Mouse (Mus musculus): ENCODE measurements around the gene Fam111a.

Gene Fam111a

DNA sequence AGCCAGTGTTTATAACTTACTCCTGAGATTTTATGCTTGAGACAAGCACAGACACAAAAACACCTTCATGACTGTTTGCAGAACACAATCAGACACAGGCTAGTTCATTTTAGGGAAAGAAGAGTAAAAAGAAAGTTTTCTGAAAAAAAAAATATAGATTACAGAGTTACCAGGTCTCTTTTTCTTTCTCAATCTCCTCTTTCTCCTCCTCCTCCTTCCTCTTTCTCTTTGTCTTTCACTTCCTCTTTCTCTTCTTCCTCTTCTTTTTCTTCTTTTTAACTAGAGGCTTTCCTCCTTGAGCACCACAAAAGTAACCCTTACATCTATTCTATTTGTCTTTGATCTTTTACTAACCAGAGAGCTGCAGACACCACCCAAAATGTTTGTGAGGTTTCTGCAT, 18.7 kb downstream of the Fam111a start:
- no peak for DNase-seq (ENCODE audit: low spot score)

DNA sequence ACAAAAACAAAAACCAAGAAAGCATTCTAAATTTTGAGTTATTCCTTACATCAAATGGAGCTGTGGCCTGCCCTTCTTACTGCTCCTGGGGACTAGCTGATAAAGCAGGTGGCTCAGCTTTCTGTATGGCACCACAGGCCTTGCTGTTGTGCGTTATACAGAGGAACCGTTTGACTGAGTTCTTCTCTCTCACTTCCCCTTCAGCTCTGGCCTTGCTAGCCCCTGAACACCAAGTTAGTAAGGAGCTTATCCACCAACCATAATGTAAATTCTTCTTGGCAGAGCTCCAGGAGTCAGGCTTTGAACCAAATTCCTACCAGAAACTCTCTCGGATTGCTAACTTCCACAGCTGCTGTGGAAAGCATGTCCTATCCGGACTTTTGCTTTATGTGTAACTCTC, 21.5 kb downstream of the Fam111a start:
- DNase-seq (ENCODE audit: low spot score): no peak

DNA sequence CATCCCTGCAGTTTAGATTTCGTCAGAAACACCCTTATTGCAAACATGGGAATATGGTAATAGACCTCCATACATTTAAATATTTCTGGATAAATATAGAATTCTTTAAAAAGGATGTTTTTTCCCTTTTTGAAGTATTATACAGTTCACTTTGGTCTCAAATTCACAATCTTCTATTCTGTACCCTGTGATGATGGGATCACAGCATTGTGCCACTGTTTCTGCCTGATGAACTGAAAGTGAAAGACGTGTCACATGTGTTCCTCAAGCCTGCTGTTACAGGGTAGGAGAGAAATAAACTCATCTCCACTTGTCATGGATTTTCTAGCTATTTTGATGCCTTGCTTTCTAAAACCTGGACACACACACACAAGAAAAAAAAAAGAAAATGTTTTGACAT, 25.3 kb downstream of the Fam111a start:
- no peak for DNase-seq (ENCODE audit: low spot score)

DNA sequence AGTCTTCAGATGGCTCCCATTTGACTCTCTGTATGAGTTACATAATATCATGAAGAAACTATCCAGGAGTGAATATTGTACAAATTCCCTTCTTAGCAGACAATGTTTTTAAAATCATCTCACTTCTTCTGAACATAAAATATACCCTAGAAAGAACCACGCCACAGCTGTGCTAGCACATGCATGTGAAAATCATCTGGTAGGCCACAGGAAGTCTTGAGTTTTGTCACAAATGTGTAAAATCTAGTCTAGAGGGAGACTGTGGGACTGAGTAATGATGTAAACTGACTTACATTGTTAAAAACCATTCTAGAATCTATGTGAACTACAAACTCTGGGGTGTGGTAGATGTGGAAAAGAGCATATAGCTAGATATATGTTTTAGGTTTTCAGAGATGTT, 26.1 kb downstream of the Fam111a start:
- DNase-seq (ENCODE audit: low spot score): no peak

DNA sequence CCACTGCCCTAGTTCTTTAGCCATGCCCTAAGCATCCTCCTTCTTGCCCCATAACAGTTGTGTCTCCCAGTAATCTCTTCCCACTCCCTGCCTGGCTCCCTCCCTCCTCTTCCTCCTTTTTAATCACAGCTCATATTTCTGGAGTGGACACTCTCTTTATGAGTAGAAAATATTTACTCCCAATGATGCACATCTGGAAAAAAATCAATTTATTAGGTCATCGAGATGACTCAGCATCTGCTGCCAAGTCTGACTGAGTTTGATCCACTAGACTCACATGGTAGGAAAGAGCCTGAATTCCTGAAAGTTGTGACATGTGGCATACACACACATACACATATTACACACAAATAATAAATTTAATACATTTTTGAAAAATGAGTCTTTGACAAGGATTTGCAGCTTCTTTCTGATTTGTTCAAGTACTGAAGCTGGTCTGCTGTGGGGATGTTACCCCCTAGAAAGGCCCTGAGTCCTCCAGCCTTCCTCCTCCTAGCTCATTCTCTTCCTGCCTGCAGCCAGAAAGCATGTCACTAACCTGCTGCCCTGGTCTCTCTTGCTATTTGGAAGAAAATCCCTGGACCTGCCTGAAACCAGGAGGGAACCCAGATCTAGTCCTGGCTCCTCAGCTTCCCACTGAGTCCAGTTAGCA, 27.2 kb downstream of the Fam111a start:
- no peak for DNase-seq (ENCODE audit: low spot score)

DNA sequence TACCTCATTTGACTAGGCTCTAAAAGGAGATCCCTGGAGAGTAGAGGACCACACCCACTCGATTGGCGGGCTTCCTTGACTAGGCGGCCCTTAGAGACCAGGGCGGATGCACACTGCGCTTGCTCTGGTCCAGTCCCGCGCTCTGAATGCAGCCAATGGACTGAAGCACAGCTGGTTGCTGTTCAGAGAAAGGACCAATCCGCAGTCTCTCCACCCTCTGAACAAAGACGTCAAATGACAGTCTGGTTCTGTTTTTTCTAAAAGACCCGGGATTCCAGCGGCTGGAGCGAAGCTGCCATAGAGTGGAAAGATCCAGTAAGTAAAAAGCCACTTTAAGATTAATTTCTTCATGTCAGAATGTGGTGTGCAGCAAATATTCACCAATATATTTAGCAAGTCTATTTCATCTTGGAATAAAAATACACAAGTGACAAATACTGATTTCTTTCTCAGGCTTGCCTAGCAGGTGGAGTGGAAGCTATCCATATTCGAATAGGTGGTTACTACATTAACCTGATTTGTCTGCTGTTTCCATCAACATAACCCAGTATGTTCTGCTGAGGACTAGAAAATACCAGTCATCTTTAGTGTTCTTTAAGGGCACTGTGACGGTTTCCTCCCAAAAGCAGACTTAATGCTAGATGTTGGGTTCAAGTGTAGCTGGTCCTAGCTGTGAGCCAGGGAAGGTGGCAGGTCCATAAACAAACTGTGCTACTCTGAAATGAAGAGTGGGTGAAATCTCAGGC, 27.9 kb downstream of the Fam111a start:
- peak; percentile 92 for DNase-seq (ENCODE audit: low spot score)

DNA sequence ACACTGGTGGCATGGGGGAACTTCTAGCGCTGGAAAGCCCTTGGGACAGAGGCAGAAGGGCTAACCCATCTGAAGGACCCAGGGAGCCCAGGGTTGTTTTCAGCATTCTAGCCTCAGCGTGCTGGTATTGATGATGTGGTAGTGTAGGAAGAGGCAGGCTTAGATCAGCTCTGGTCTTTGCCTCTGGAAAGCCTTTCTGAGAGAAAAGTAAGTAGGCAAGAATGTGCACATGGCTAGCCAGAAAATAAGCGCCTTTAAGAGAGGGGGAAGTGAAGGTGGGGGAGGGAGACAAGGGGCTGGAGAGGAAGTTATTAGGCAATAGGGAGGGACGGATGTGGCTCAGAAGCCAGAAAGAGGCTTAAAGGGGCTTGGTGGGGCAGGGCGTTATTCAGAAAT, 28.5 kb downstream of the Fam111a start:
- no peak for DNase-seq (ENCODE audit: low spot score)

DNA sequence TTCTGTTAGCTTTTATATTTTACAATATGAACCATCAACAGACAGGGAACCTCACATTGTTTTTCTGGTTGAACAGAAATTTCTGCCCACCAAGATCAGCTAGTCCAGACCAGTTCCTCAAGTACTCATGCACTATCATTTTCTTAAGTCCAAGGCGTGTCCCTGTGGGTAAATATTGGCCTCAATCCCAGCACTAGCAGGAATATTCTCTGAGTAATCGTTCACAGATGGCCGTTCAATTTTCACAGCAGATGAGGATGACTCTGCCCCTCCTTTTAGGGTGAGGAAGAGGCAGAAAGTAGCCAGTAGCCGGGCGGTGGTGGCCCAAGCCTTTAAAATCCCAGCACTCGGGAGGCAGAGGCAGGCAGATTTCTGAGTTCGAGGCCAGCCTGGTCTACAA, 29.6 kb downstream of the Fam111a start:
- no peak for DNase-seq (ENCODE audit: low spot score)

DNA sequence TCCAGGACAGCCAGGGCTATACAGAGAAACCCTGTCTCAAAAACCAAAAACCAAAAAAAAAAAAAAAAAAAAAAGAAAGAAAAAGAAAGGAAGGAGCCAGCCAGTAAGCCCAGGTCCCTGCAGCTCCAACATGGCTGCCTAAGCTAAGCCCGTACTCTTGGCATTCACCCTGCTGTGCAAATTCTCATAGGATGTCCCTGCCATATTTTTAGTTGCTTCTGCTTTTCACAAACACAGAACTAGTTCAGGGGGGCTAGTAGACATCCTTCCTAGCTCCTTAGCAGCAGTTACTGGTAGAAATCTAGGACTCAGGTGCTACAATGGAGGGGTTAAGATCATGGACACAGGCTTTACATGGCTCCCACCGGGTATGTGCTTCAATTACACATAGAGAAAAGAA, 30.0 kb downstream of the Fam111a start:
- DNase-seq (ENCODE audit: low spot score): no peak

DNA sequence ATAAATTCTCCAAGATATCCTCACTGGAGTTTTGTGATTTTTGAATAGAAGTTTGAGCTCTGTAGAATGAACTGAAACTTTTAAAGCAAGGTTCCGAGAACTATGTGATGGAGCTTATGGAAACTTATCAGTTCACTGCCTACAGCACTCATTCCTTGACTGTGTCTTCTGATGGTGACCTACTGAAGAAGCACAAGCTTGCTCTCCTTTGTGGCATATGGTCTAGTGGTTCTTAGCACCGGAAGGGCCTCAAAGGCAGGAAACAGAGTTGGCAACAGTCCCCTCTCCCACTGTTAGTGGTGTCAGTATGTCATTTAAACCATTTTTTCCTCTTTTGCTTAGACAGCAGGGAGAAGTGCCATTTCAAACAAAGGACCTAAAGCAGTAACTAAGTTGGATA, 31.1 kb downstream of the Fam111a start:
- no peak for DNase-seq (ENCODE audit: low spot score)

DNA sequence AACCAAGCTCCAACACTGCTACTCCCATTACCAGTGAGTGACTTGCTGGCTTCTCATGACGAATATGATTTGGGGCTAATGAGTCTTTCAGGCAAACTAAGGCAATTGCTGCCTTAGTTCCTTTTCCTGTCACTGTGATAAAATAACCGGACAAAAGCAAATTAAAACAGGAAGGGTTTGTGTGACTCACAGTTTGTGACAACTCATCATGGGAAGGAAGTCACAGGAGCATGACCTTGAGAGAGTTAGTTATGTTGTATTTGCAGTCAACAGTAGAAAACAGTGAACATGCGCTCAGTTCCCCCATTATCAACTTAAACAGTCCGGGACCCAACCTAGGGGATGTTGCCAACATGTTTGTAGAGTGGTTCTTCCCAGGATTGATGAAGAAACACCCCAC, 39.8 kb downstream of the Fam111a start:
- DNase-seq (ENCODE audit: low spot score): no peak

DNA sequence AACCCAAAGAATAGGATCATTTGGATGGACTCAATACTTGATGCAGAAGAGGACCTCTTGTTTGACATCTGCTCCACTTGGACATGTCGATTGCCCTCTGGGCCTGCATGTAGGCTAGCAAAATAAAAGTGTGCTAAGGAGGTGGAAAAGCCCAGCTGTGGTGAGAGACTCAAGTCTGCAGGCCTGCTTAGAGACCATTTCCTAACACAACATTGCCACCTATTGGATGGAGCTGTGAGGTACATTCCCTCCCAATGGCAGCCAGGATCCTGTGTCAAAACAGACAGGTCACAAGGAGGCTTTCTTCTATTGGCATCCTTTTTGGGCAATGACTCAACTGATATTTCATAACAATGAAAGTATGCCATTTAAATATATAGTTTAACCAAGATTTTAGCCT, 46.4 kb downstream of the Fam111a start:
- peak; percentile 85 for DNase-seq (ENCODE audit: low spot score)

DNA sequence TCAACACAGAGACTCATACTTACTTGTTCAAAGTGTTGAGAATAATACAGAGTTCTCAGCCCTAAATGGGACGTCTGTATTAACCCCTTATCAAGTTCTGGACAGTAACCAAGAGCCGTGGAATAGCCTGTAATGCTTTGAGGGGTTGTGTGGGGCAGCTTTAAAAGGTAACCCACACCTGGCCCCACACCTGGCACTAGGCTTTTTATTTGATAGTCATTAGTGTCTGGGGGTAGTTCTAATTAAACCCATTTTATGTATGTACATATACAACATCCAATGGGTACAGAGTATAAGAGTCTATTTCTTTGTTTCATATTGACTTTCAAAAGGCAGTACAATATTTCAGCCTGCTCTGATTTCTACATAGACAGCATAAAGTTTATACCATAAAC, 49.6 kb downstream of the Fam111a start:
- no peak for DNase-seq (ENCODE audit: low spot score)

DNA sequence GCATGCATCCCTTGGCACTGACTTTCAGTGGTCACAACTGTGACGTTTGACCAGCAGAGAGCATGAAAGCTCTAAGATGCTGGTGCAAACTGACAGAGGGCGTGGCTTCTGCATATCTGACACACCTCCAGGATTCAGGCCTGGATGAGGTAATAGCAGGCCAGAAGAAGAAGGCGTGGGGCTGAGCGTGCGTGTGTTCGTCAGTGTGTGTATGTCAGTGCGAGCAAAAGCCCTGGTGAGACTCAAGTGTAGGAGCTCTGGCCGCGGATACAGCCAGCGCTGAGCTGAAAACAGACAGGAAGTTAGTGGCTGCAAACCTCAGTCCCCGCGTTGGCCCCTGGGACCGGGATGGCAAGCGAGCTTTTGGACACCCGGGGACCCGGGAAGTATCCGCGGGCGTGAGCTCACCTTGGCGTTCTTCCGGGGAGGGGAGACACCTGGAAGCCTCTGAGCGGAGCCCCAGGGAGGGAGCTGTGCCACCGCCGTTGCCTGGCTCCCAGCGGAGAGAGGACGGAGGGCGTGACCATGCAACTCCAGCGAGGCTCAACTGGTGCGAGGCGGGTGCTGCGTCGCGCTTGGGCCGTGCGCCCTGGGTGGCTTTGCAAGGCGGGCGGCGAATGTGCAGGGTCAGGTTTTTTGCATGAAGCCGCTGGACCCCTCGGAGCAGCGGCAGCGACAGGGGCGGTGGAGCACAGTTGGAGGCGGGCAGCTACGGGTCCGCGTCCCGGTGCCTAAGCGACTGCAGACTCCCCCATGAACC, 50.2 kb downstream of the Fam111a start:
- peak; percentile 85 for DNase-seq (ENCODE audit: low spot score)

DNA sequence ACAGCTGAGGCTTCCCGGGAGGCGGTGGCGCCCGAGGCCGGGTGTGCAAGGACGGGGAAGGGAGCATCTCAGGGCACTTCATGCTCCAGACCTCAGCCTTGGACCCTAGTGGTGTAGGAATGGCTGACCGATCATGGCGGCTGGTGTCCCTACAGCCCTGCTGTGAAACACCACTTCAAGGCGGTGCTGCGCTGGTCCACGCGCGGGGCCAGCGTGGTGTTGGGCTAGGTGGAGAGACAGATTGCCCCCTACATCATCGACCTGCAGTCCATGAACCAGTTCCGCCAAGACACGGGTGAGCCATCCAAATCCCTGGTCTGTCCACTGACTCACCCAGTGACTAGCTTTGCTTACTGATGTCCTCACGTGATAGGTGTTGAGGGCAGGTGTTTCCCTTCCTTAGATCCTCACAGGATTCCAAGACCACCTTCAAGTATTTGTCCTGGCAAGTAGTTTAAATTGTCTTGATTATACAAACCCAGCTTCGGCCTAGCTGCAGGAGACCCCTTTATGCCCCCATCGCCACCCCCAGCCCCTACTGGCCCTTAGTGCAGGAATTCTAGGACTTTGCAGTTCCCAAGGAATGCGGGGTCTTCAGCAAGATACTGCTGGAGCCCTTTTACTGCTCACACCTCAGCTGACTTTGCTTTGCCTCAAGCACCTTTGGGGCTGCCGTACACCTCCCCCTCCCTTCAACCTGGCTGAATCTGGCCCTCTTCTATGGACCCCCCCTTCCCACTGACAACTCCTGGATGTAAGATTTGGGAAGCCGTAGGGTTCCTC, 50.9 kb downstream of the Fam111a start:
- no peak for DNase-seq (ENCODE audit: low spot score)

DNA sequence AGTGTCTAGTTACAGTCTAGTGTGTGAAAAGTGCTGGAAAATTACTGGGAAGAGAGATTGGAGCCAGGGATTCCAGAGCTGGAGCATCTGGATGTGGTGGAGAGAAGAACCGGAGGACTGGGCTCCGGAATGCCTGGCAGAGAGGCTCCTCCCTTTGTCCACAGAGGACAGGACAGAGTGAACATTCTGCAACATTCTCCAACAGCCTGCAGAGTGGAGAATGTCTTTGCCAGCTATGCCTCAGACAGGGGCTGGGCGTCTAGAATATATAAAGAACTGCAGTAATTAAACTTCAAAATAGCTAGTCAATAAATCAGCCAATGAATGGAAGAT, 51.5 kb downstream of the Fam111a start:
- no peak for DNase-seq (ENCODE audit: low spot score)

DNA sequence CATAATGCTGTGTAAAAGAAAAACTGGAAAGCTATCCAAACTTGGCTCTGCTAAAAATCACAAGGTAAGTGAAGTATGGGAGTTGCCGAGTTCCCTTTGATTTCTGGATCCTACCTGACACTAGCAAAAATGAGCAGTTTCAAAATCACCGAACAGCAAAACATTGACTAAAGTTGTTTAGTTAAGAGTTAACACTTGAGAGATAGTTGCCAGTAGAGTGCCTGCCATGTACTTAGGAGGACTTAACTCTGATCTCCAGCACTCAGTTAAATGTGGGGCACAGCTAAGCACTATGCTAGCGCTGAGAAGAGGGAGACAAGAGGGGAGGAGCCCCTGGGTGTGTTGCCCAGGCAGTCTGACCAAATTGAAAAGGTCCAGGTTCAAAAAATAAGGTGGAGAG, 53.1 kb downstream of the Fam111a start:
- no peak for DNase-seq (ENCODE audit: low spot score)

DNA sequence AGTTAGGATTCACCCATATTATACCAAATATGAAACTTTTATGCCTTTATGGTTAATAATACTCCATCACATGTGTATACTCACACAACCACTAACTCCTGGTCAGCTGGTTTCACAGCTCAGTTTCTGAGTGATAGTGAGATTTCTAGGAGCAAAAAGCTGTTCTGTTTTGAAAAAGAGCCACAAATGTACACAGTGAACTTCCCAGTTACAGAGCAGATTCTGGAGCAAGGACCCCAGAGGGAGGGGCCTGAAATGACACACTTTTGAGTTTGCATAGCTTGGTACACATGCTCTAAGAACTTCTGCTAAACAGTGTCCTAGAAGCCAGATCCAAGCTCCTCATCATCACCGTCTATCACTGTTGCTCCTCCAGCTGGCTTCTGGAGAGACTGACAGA, 54.1 kb downstream of the Fam111a start, which contains the start of gene Gm4952:
Gene Gm4952 (plus strand): TSS at position 301 of the 400 bp plus-strand sequence.
- DNase-seq (ENCODE audit: low spot score): no peak

DNA sequence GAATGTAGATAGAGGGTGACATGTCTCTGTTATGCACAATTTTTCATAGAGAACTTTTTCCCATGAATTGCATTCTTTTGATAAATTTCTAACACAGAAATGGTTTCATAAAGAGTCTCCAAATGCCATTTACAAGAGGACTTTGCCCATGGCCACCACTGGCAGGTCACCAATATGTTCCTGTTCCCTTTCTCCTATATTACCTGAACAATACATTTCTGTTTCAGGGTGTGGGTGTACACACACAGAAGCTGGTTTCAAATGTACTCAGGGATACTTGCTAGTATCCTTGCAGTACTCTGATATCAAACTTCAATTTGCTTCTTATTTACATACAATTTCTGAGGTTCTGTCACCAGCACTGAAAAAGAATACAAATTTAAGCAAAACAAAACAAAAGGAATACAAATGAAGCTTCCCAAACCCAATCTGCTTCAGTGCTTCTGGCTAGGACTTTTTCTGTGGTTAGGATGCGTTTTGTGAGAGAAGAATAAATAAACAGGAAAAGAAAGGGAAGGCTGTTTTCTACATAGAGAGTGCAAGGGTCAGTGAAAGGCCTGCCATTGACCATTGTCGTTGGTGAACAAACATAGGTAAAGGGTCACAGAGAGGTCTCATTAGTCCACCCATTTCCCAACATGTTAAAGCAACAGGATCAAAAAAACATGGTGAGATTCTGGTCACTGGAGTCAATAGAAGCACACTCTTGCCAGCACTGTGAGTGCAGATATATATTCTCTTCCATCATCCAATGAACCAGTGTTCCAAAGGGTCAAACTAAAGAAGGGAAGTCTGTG, 55.3 kb downstream of the Fam111a start:
- DNase-seq (ENCODE audit: low spot score): no peak

DNA sequence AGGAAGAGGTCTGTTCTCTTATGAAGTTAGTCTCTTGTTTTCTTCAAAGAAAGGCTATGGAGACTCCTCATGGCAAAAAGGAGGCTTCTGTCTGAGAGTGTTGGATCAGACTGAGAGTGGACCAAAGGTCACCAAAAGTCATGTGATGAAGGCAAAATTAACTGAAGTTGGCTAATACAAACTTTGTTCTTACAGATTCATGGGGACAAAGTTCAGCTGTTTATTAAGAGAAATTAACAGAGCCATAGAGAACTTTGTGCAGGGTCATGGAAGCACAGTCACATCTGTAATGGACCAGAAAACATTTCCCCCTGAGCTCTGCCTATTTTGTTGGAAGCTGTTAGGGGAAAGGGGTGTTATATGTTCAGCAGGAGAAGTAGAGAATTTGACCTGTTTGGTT, 62.8 kb downstream of the Fam111a start:
- no peak for DNase-seq (ENCODE audit: low spot score)

DNA sequence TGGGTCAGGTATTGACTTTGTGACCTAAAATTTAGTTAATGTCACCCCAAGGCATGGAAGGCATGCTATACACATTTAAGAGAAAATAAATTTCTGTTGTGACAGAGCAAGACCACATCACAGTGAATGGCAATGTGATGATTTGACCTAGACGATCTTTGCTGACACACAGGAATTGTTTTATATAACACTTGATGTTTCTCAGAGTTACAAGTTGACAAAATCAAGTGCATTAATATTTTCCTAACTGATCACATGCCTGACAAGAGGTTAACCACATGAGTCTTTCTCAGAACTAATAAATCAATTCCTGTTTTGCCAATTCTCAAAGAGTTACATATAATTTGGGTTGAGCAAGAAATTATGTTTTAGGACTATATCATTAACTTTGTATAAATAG, 68.1 kb downstream of the Fam111a start:
- no peak for DNase-seq (ENCODE audit: low spot score)

DNA sequence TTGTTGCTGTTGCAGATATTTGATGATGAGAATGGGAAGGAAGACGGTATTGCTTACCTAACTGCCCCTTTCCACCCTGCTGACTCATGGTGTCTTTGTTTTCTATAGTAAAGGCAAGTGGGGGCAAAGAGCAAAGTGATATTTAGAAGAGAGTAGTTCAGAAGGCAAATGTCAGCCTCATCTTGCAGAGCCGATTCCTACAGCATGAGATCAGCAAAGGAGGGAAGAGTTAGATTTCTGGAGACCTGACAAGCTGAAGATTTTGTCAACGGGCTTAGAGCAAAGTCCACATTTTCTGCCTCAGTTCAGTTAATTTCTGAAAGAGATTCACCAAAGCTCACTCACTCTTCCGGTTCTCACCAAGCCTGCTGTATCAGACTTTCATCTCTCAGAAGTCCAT, 87.6 kb downstream of the Fam111a start, which contains the start of gene Glyat:
Gene Glyat (plus strand): TSS at position 133 of the 400 bp plus-strand sequence.
- DNase-seq (ENCODE audit: low spot score): no peak

All from embryo, embryonic 10 days (tissue).